Mouse (Mus musculus): ENCODE data around the gene Ccnb1. TPM values are rescaled to one million over a fixed set of nuclear protein-coding genes. Genes with fewer than 3 reads are reported as not detected.
A peak's percentile ranks its signal among the peaks of the same experiment; 100 is the strongest.
"Not testable (repeated sequence)": the region's sequence is repeated elsewhere in the genome, so short reads cannot be mapped to it uniquely, and the experiment has no call there.

The Ccnb1 gene
- total RNA-seq (2021), result 1 to 10 TPM in 1 of 2 experiments, under 1 TPM in 1; 0.55 to 1.4 TPM

GRCm38 (mm10) chr13:100786414-100786867, at the start of gene Ccnb1:
Gene Ccnb1, minus strand, starts transcription at chr13:100786570.
- intact Hi-C loops (cut with DNase I), result loop anchor here (5.0 kb wide), 2 partner anchors 39 to 54 kb away; partner anchors contain the start of gene Cdk7

GRCm38 (mm10) chr13:100834777-100835176, 48.4 kb upstream of the Ccnb1 start:
- intact Hi-C loops (cut with DNase I), result loop anchor here (5.0 to 10.0 kb wide), 2 partner anchors 102 to 340 kb away; partner anchors contain the start of genes Cdk7 and Gtf2h2
- DNase-seq (ENCODE audit: low spot score), result no peak

More at GRCm38 (mm10) chr13:100786414-100786867, at the start of gene Ccnb1:
- peak; percentile 80 for DNase-seq (ENCODE audit: low spot score)

- no peak for DNase-seq (ENCODE audit: low spot score)
- intact Hi-C loops (cut with DNase I), result loop anchor here (5.0 to 10.0 kb wide), 2 partner anchors 101 to 339 kb away; partner anchors contain the start of genes Cdk7 and Gtf2h2
These were observed 47.3 kb upstream of the Ccnb1 start for GRCm38 (mm10) chr13:100833640-100834002.

- intact Hi-C loops (cut with DNase I), result loop anchor here (5.0 to 10.0 kb wide), 2 partner anchors 101 to 338 kb away; partner anchors contain the start of genes Cdk7 and Gtf2h2
- peak; percentile 98 for DNase-seq (ENCODE audit: low spot score)
These were observed 46.6 kb upstream of the Ccnb1 start, which contains the start of gene Slc30a5 for GRCm38 (mm10) chr13:100832741-100833639. Gene Slc30a5, minus strand, starts transcription at chr13:100833427.

GRCm38 (mm10) chr13:100832188-100832587, 45.8 kb upstream of the Ccnb1 start:
- intact Hi-C loops (cut with DNase I), result loop anchor here (5.0 to 10.0 kb wide), 2 partner anchors 100 to 337 kb away; partner anchors contain the start of genes Cdk7 and Gtf2h2
- no peak for DNase-seq (ENCODE audit: low spot score)

GRCm38 (mm10) chr13:100831123-100831522, 44.8 kb upstream of the Ccnb1 start:
- intact Hi-C loops (cut with DNase I), result loop anchor here (5.0 to 10.0 kb wide), 2 partner anchors 99 to 336 kb away; partner anchors contain the start of genes Cdk7 and Gtf2h2
- DNase-seq (ENCODE audit: low spot score), result no peak

GRCm38 (mm10) chr13:100825627-100826410, 39.4 kb upstream of the Ccnb1 start:
- DNase-seq (ENCODE audit: low spot score), result no peak
- intact Hi-C loops (cut with DNase I), result no loop called here

GRCm38 (mm10) chr13:100824916-100825315, 38.5 kb upstream of the Ccnb1 start:
- intact Hi-C loops (cut with DNase I), result no loop called here
- no peak for DNase-seq (ENCODE audit: low spot score)

- intact Hi-C loops (cut with DNase I), result no loop called here
- no peak for DNase-seq (ENCODE audit: low spot score)
These were observed 37.9 kb upstream of the Ccnb1 start for GRCm38 (mm10) chr13:100824306-100824705.

- DNase-seq (ENCODE audit: low spot score), result no peak
- intact Hi-C loops (cut with DNase I), result no loop called here
These were observed 37.5 kb upstream of the Ccnb1 start for GRCm38 (mm10) chr13:100823863-100824262.

GRCm38 (mm10) chr13:100814451-100814850, 28.1 kb upstream of the Ccnb1 start:
- intact Hi-C loops (cut with DNase I), result no loop called here
- no peak for DNase-seq (ENCODE audit: low spot score)

- intact Hi-C loops (cut with DNase I), result no loop called here
- no peak for DNase-seq (ENCODE audit: low spot score)
These were observed 19.4 kb upstream of the Ccnb1 start for GRCm38 (mm10) chr13:100805776-100806175.

- DNase-seq (ENCODE audit: low spot score), result no peak
- intact Hi-C loops (cut with DNase I), result no loop called here
These were observed 10.8 kb upstream of the Ccnb1 start for GRCm38 (mm10) chr13:100797171-100797570.

- no peak for DNase-seq (ENCODE audit: low spot score)
- intact Hi-C loops (cut with DNase I), result loop anchor here (5.0 kb wide), 2 partner anchors 42 to 57 kb away; partner anchors contain the start of gene Cdk7
These were observed 2.7 kb upstream of the Ccnb1 start for GRCm38 (mm10) chr13:100789083-100789482.

- intact Hi-C loops (cut with DNase I), result loop anchor here (5.0 kb wide), 2 partner anchors 41 to 56 kb away; partner anchors contain the start of gene Cdk7
- DNase-seq (ENCODE audit: low spot score), result not testable (repeated sequence)
These were observed 1.7 kb upstream of the Ccnb1 start for GRCm38 (mm10) chr13:100788057-100788456.

- intact Hi-C loops (cut with DNase I), result loop anchor here (5.0 kb wide), 2 partner anchors 40 to 55 kb away; partner anchors contain the start of gene Cdk7
- no peak for DNase-seq (ENCODE audit: low spot score)
These were observed 1.1 kb upstream of the Ccnb1 start for GRCm38 (mm10) chr13:100787316-100788010.

GRCm38 (mm10) chr13:100785806-100786413, 460 bp downstream of the Ccnb1 start:
- intact Hi-C loops (cut with DNase I), result loop anchor here (5.0 kb wide), 2 partner anchors 39 to 54 kb away; partner anchors contain the start of gene Cdk7

GRCm38 (mm10) chr13:100777491-100777890, 8.9 kb downstream of the Ccnb1 start:
- DNase-seq (ENCODE audit: low spot score), result no peak
- intact Hi-C loops (cut with DNase I), result no loop called here

More at GRCm38 (mm10) chr13:100785806-100786413, 460 bp downstream of the Ccnb1 start:
- no peak for DNase-seq (ENCODE audit: low spot score)

GRCm38 (mm10) chr13:100776710-100777109, 9.7 kb downstream of the Ccnb1 start:
- DNase-seq (ENCODE audit: low spot score), result no peak
- intact Hi-C loops (cut with DNase I), result no loop called here
